Mouse (Mus musculus) forebrain, embryonic 10.5 days (tissue): ENCODE data around the gene Bri3. TPM values are rescaled to one million over a fixed set of nuclear protein-coding genes. Genes with fewer than 3 reads are reported as not detected.

Source experiments
- polyA plus RNA-seq: library from polyadenylated mRNA; unstranded; fragments of >200 nt; fragmentation: Nextera tagmentation; extraction: Ambion mirVana; gene quantifications from 2 replicates; pipeline ENCODE4 v1.2.1, GENCODE M21; 2016

Bri3 gene
- polyA plus RNA-seq, 1 experiment from 2014 or later = 113 TPM

Other genes with a start within 250 kb of the Bri3 start
- gene Ccz1, start 229.6 kb upstream of the Bri3 start, polyA plus RNA-seq = 104 and 107 TPM in 2 replicates
- gene Ocm, start 217.8 kb upstream of the Bri3 start, polyA plus RNA-seq = not detected in 2 replicates
- gene Lmtk2, start 144.0 kb upstream of the Bri3 start, polyA plus RNA-seq = 5.5 and 5.7 TPM in 2 replicates
- 0.12 and 0.23 TPM in 2 replicates for gene Bhlha15, start 54.2 kb upstream of the Bri3 start, polyA plus RNA-seq
- gene Tecpr1, start 20.8 kb upstream of the Bri3 start, polyA plus RNA-seq = 18.1 and 19.9 TPM in 2 replicates
- 5.3 and 5.7 TPM in 2 replicates for gene Baiap2l1, start 113.7 kb downstream of the Bri3 start, polyA plus RNA-seq